Comparison of ENCODE assay signal across 8 mouse cellular contexts in the genomic region with DNA sequence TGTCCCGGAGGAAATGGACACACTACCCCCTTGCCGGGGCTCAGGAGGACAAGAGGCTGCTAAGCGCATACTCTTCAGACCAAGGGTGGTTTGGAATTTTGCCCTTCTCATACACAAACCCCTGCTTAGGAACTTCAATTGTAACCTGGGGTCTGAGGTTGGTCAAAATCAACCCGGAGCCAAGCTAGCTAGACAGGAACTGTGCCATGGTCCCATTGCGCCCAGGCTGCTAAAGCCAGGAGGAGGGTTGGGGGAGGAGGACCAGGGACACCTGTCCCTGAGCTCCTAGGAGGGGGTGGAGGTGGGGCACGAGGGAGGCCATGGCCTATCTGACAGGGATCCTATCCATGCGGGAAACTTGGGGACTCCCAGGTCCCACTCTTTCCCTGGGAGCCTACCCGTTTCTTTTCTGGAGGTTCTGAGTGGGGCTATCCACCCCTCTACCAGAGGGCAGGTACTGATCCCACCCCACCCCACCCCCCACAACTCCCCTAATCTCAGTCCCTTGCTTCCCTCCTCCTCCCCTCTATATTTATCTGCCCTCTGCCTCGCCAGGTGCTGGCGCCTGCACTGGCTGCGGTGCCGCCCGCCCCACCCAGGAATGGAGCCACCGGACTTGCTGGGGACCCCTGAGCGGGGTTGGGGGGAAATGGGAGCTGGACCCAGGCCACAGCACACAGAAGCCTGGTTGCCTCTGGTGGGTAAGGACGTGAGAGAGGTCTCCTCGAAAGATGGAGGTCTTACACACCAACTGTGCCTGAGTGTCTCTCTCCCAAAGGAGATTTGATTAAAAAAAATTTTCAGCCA. TPM values are rescaled to one million over a fixed set of nuclear protein-coding genes. Genes with fewer than 3 reads are reported as not detected.
DNase-seq lines count a peak whose midpoint lies in the region; ATAC-seq lines count a peak whose summit lies in the region.

No protein-coding gene starts in this region.

- no peaks in the 10 kb centered on the region for H3K9me3 ChIP-seq in kidney, embryonic 16.5 days (ENCODE audit: low read length)
- no peaks in the 10 kb centered on the region for H3K9me3 ChIP-seq in hindbrain, embryonic 14.5 days (ENCODE audit: control insufficient read depth, low read length)
- no peaks in the 10 kb centered on the region for H3K9me3 ChIP-seq in midbrain, embryonic 15.5 days

- H3K9ac ChIP-seq in kidney, embryonic 16.5 days (replicated peaks; ENCODE audit: low read length): peak overlapping the region; percentile 76
- H3K9ac ChIP-seq in hindbrain, embryonic 14.5 days: peak overlapping the region; percentile 68
- H3K9ac ChIP-seq in midbrain, embryonic 15.5 days: peak overlapping the region; percentile 64; the same call in 1 of the 2 replicates

- no peak for ATAC-seq in kidney, embryonic 16.5 days (ENCODE audit: low FRiP score, low TSS enrichment)
- no peak for ATAC-seq in hindbrain, embryonic 14.5 days (ENCODE audit: low FRiP score)
- no peak for ATAC-seq in midbrain, embryonic 15.5 days (replicated peaks)
- no peak for ATAC-seq in inflammation-experienced regulatory T-cells, adult 6 months

- H3K4me2 ChIP-seq in kidney, embryonic 16.5 days (replicated peaks; ENCODE audit: low read depth, low read length): peak overlapping the region; percentile 96
- H3K4me2 ChIP-seq in hindbrain, embryonic 14.5 days (replicated peaks): peak overlapping the region; percentile 70
- peak overlapping the region; percentile 88 for H3K4me2 ChIP-seq in midbrain, embryonic 15.5 days

- H3K27ac ChIP-seq in kidney, embryonic 16.5 days (ENCODE audit: low read length): peak overlapping the region; percentile 92; the same call in 1 of the 2 replicates
- H3K27ac ChIP-seq in hindbrain, embryonic 14.5 days: no peak overlapping the region
- H3K27ac ChIP-seq in midbrain, embryonic 15.5 days: no peak overlapping the region

- no peak for DNase-seq in kidney, postnatal 14 days
- DNase-seq in cerebellum, postnatal 14 days: peak; percentile 57 to 61
- DNase-seq in hindbrain, embryonic 14.5 days (ENCODE audit: low spot score): no peak
- DNase-seq in retina, embryonic 14.5 days (ENCODE audit: low spot score): no peak
- no peak for DNase-seq in thymus, postnatal 10 days (ENCODE audit: low spot score in 2 of 2)

- peak overlapping the region; percentile 77 for H3K4me3 ChIP-seq in kidney, embryonic 16.5 days (ENCODE audit: low read length)
- H3K4me3 ChIP-seq in hindbrain, embryonic 14.5 days (replicated peaks; ENCODE audit: low read length): peak overlapping the region; percentile 61
- H3K4me3 ChIP-seq in midbrain, embryonic 15.5 days: peak overlapping the region; percentile 84

- WGBS in kidney, embryonic 16.5 days: 13% methylated on average over 16 of the region's 17 CpGs
- 13% methylated on average over 16 of the region's 17 CpGs for WGBS in hindbrain, embryonic 14.5 days
- 16% methylated on average over 17 of the region's 17 CpGs for WGBS in midbrain, embryonic 15.5 days

- H3K4me1 ChIP-seq in kidney, embryonic 16.5 days (ENCODE audit: insufficient read depth, low read length): peaks cover 71% of the 10 kb centered on the region
- H3K4me1 ChIP-seq in hindbrain, embryonic 14.5 days (replicated peaks; ENCODE audit: control insufficient read depth, insufficient read depth, low read length): peaks cover 44% of the 10 kb centered on the region
- H3K4me1 ChIP-seq in midbrain, embryonic 15.5 days: peaks cover 58% of the 10 kb centered on the region

- H3K36me3 ChIP-seq in kidney, embryonic 16.5 days (ENCODE audit: insufficient read depth, low read length): peaks cover 22% of the 10 kb centered on the region
- peaks cover 31% of the 10 kb centered on the region for H3K36me3 ChIP-seq in hindbrain, embryonic 14.5 days (replicated peaks; ENCODE audit: control insufficient read depth, insufficient read depth)
- H3K36me3 ChIP-seq in midbrain, embryonic 15.5 days (replicated peaks): peaks cover 5% of the 10 kb centered on the region; the same call in 1 of the 2 replicates

- peaks cover 18% of the 10 kb centered on the region; the same call in 1 of the 2 replicates for H3K27me3 ChIP-seq in kidney, embryonic 16.5 days (ENCODE audit: insufficient read depth, low read length)
- peaks cover 57% of the 10 kb centered on the region for H3K27me3 ChIP-seq in hindbrain, embryonic 14.5 days (ENCODE audit: control insufficient read depth, insufficient read depth, low read length)
- H3K27me3 ChIP-seq in midbrain, embryonic 15.5 days (replicated peaks): peaks cover 47% of the 10 kb centered on the region

RNA-seq across cellular contexts. Expression of a gene that starts 0.8 kb away (rescaled TPM):
- 2.2 TPM in 2 replicates for polyA plus RNA-seq in kidney, embryonic 16.5 days (2015; fragmentation: Nextera tagmentation; extraction: Ambion mirVana)
- polyA plus RNA-seq in hindbrain, embryonic 14.5 days (2014; fragmentation: Nextera tagmentation; extraction: Ambion mirVana): 6.0 and 6.5 TPM in 2 replicates
- 3.4 and 3.8 TPM in 2 replicates for polyA plus RNA-seq in midbrain, embryonic 15.5 days (2015; fragmentation: Nextera tagmentation; extraction: Ambion mirVana)
- under 1 TPM in 2 of 3 experiments, not detected in 1; 0.09 to 0.15 TPM for polyA plus RNA-seq in inflammation-experienced regulatory T-cells, adult 6 months (2017; shearing (Covaris generic))

RNA-seq across cellular contexts. Expression of a gene that starts 1.6 kb away (rescaled TPM):
- 18.7 and 19.2 TPM in 2 replicates for polyA plus RNA-seq in kidney, embryonic 16.5 days (2015; fragmentation: Nextera tagmentation; extraction: Ambion mirVana)
- 7.7 and 9.5 TPM in 2 replicates for polyA plus RNA-seq in hindbrain, embryonic 14.5 days (2014; fragmentation: Nextera tagmentation; extraction: Ambion mirVana)
- 8.5 and 9.9 TPM in 2 replicates for polyA plus RNA-seq in midbrain, embryonic 15.5 days (2015; fragmentation: Nextera tagmentation; extraction: Ambion mirVana)
- not detected for polyA plus RNA-seq in inflammation-experienced regulatory T-cells, adult 6 months (2017; shearing (Covaris generic))

RNA-seq across cellular contexts. Expression of a gene that starts 5.7 kb away (rescaled TPM):
- 0.50 and 0.76 TPM in 2 replicates for polyA plus RNA-seq in kidney, embryonic 16.5 days (2015; fragmentation: Nextera tagmentation; extraction: Ambion mirVana)
- polyA plus RNA-seq in hindbrain, embryonic 14.5 days (2014; fragmentation: Nextera tagmentation; extraction: Ambion mirVana): 0.23 and 0.25 TPM in 2 replicates
- 0.31 and 0.36 TPM in 2 replicates for polyA plus RNA-seq in midbrain, embryonic 15.5 days (2015; fragmentation: Nextera tagmentation; extraction: Ambion mirVana)
- polyA plus RNA-seq in inflammation-experienced regulatory T-cells, adult 6 months (2017; shearing (Covaris generic)): under 1 TPM in 2 of 3 experiments, not detected in 1; 0.33 to 0.55 TPM

RNA-seq across cellular contexts. Expression of a gene that starts 13.8 kb away (rescaled TPM):
- 4.2 and 4.5 TPM in 2 replicates for polyA plus RNA-seq in kidney, embryonic 16.5 days (2015; fragmentation: Nextera tagmentation; extraction: Ambion mirVana)
- polyA plus RNA-seq in hindbrain, embryonic 14.5 days (2014; fragmentation: Nextera tagmentation; extraction: Ambion mirVana): 48.6 and 50.6 TPM in 2 replicates
- 60.8 and 62.7 TPM in 2 replicates for polyA plus RNA-seq in midbrain, embryonic 15.5 days (2015; fragmentation: Nextera tagmentation; extraction: Ambion mirVana)
- 1 to 10 TPM; 1.2 to 1.8 (median 1.5) TPM for polyA plus RNA-seq in inflammation-experienced regulatory T-cells, adult 6 months (2017; shearing (Covaris generic))

RNA-seq across cellular contexts. Expression of a gene that starts 49.8 kb away (rescaled TPM):
- polyA plus RNA-seq in kidney, embryonic 16.5 days (2015; fragmentation: Nextera tagmentation; extraction: Ambion mirVana): 98.1 and 98.2 TPM in 2 replicates
- polyA plus RNA-seq in hindbrain, embryonic 14.5 days (2014; fragmentation: Nextera tagmentation; extraction: Ambion mirVana): 64.0 and 64.1 TPM in 2 replicates
- polyA plus RNA-seq in midbrain, embryonic 15.5 days (2015; fragmentation: Nextera tagmentation; extraction: Ambion mirVana): 76.1 and 84.7 TPM in 2 replicates
- 10 to 100 TPM; 24.7 to 32.4 (median 24.7) TPM for polyA plus RNA-seq in inflammation-experienced regulatory T-cells, adult 6 months (2017; shearing (Covaris generic))

Comparison
In these comparisons a context has a peak if more than half of its experiments do, and no peak if none do; other contexts are left out.
1. DNase-seq: peak in cerebellum, postnatal 14 days (2 of 2); none in kidney, postnatal 14 days (single experiment), hindbrain, embryonic 14.5 days (single experiment), retina, embryonic 14.5 days (single experiment) and thymus, postnatal 10 days (0 of 2).
2. Peak in every context shown above with its lines, with median percentiles within 50 percentile points of each other: H3K4me2 ChIP-seq, H3K4me3 ChIP-seq and H3K9ac ChIP-seq.